Mouse (Mus musculus) CD8-positive naive resting alpha-beta T cell, adult 2 months (primary cell): Measurements from ENCODE around the gene Cdkl3.

ENCODE experiments used
- DNase-seq, 2 experiments: peaks; one replicate each; pipeline ENCODE4 v3.0.0; 2022; ENCODE audit warnings: low read depth in 2 of 2, low spot score in 2 of 2

Gene Cdkl3

GRCm38 (mm10) chr11:52003772-52004528 lies at the start of gene Cdkl3:
Gene Cdkl3, plus strand, starts transcription at chr11:52004221.
- DNase-seq, result peak; percentile 82 to 88

- no peak for DNase-seq
Observed at GRCm38 (mm10) chr11:51956112-51956511, 47.9 kb upstream of the Cdkl3 start.

- DNase-seq, result no peak
Observed at GRCm38 (mm10) chr11:51957760-51958159, 46.3 kb upstream of the Cdkl3 start.

- no peak for DNase-seq
Observed at GRCm38 (mm10) chr11:51959511-51959910, 44.5 kb upstream of the Cdkl3 start.

GRCm38 (mm10) chr11:51960061-51960460 lies 44.0 kb upstream of the Cdkl3 start:
- no peak for DNase-seq

GRCm38 (mm10) chr11:51960967-51961471 lies 43.0 kb upstream of the Cdkl3 start:
- no peak for DNase-seq

GRCm38 (mm10) chr11:51961761-51962160 lies 42.3 kb upstream of the Cdkl3 start:
- DNase-seq, result no peak

GRCm38 (mm10) chr11:51962277-51962676 lies 41.7 kb upstream of the Cdkl3 start:
- no peak for DNase-seq

- DNase-seq, result no peak
Observed at GRCm38 (mm10) chr11:51966651-51967050, 37.4 kb upstream of the Cdkl3 start.

GRCm38 (mm10) chr11:51967443-51968401 lies 36.3 kb upstream of the Cdkl3 start, which contains the start of gene Cdkn2aipnl:
Gene Cdkn2aipnl, plus strand, starts transcription at chr11:51967661.
- peak; percentile 98 to 99 for DNase-seq

- peak; percentile 33 to 61 for DNase-seq
Observed at GRCm38 (mm10) chr11:51968896-51969295, 35.1 kb upstream of the Cdkl3 start.

- no peak for DNase-seq
Observed at GRCm38 (mm10) chr11:51969511-51969910, 34.5 kb upstream of the Cdkl3 start.

GRCm38 (mm10) chr11:51971644-51972043 lies 32.4 kb upstream of the Cdkl3 start:
- no peak for DNase-seq

GRCm38 (mm10) chr11:51999611-52000289 lies 4.3 kb upstream of the Cdkl3 start:
- DNase-seq, result peak in 1 of 2 experiments; percentile 54

- DNase-seq, result peak; percentile 90 to 91
Observed at GRCm38 (mm10) chr11:52000290-52000962, 3.6 kb upstream of the Cdkl3 start, which contains the start of gene Ube2b. Gene Ube2b, minus strand, starts transcription at chr11:52000762.

- no peak for DNase-seq
Observed at GRCm38 (mm10) chr11:52001341-52001740, 2.7 kb upstream of the Cdkl3 start.

GRCm38 (mm10) chr11:52001861-52002260 lies 2.2 kb upstream of the Cdkl3 start:
- DNase-seq, result no peak

- no peak for DNase-seq
Observed at GRCm38 (mm10) chr11:52002842-52003504, 1.0 kb upstream of the Cdkl3 start.

GRCm38 (mm10) chr11:52003505-52003771 lies 583 bp upstream of the Cdkl3 start:
- DNase-seq, result no peak

GRCm38 (mm10) chr11:52005586-52005985 lies 1.6 kb downstream of the Cdkl3 start:
- DNase-seq, result no peak
